Mouse (Mus musculus) liver, embryonic 13.5 days (tissue): Measurements from ENCODE around the gene Ovch2. TPM values are rescaled to one million over a fixed set of nuclear protein-coding genes. Genes with fewer than 3 reads are reported as not detected.

ENCODE experiments used
- ATAC-seq: fragments of 200-750 bp; cut with Nextera tagmentation; 2 replicates; pipeline ENCODE4 v1.8.0; 2017; ENCODE audit warnings: low read depth, mild to moderate bottlenecking, moderate number of reproducible peaks, moderate library complexity
- DNase-seq: peaks from one replicate; pipeline ENCODE4 v3.0.0; 2022
- H3K27ac ChIP-seq: fragments of 300-500 bp; sonication (generic); 2 replicates; pipeline ENCODE4 v1.5.1; 2015; ENCODE audit warnings: moderate library complexity, mild to moderate bottlenecking, inconsistent platforms
- H3K27me3 ChIP-seq: fragments of 300-500 bp; sonication (generic); 2 replicates; pipeline ENCODE4 v1.6.1; 2015; ENCODE audit warnings: mild to moderate bottlenecking, inconsistent platforms
- H3K36me3 ChIP-seq: fragments of 300-500 bp; sonication (generic); 2 replicates; pipeline ENCODE4 v1.6.1; 2015; ENCODE audit warnings: mild to moderate bottlenecking, inconsistent platforms
- H3K4me1 ChIP-seq: fragments of 300-500 bp; sonication (generic); replicated peaks from 2 replicates; pipeline ENCODE4 v1.6.1; 2015; ENCODE audit warnings: inconsistent platforms
- H3K4me2 ChIP-seq: fragments of 300-500 bp; sonication (generic); 2 replicates; pipeline ENCODE4 v1.6.1; 2015; ENCODE audit warnings: inconsistent platforms, mild to moderate bottlenecking, moderate library complexity
- H3K4me3 ChIP-seq: fragments of 300-500 bp; sonication (generic); replicated peaks from 2 replicates; pipeline ENCODE4 v1.5.1; 2015; ENCODE audit warnings: mild to moderate bottlenecking, inconsistent platforms
- H3K9ac ChIP-seq: fragments of 300-500 bp; sonication (generic); 2 replicates; pipeline ENCODE4 v1.6.1; 2015; ENCODE audit warnings: mild to moderate bottlenecking, inconsistent platforms
- H3K9me3 ChIP-seq: fragments of 300-500 bp; sonication (generic); replicated peaks from 2 replicates; pipeline ENCODE4 v1.6.1; 2016; ENCODE audit warnings: inconsistent platforms
- WGBS: fragments of 180-500 bp; shearing (Covaris S2); methylation state at CpG from one replicate; pipeline ENCODE4 v1.1.7; 2015; ENCODE audit not compliant: insufficient replicate concordance; 5-methylcytosine and 5-hydroxymethylcytosine counted together
- polyA plus RNA-seq: library from polyadenylated mRNA; unstranded; fragments of >200 nt; fragmentation: Nextera tagmentation; extraction: Ambion mirVana; gene quantifications from 2 replicates; pipeline ENCODE4 v1.2.1, GENCODE M21; 2015

The Ovch2 gene
- polyA plus RNA-seq, 1 experiment from 2014 or later, result not detected

- no peaks in the 10 kb centered on the region for H3K4me1 ChIP-seq
- H3K36me3 ChIP-seq, result no peaks in the 10 kb centered on the region
- H3K4me2 ChIP-seq, result no peak overlapping the region
- H3K9ac ChIP-seq, result no peak overlapping the region
- no peak overlapping the region for H3K4me3 ChIP-seq
- no peaks in the 10 kb centered on the region for H3K27me3 ChIP-seq
- DNase-seq, result no peak
- H3K9me3 ChIP-seq, result no peaks in the 10 kb centered on the region
- WGBS, result 52% methylated on average over 6 of the region's 6 CpGs
- no peak overlapping the region for H3K27ac ChIP-seq
- no peak for ATAC-seq
Measured at GRCm38 (mm10) chr7:107770812-107771211, 30.2 kb downstream of the Ovch2 start.

- Histone ChIP-seq H3K27me3 (0 out of 2 replicates have a peak, but pooled peaks cover 4% of the 10 kb centered on the region), H3K36me3 (no peaks in the 10 kb centered on the region), H3K4me3 (no peak within 1 kb of the TSS), H3K9ac (no peak within 1 kb of the TSS), H3K9me3 (no peaks in the 10 kb centered on the region), H3K4me2 (0 out of 2 replicates have a peak within 1 kb of the TSS, but pooled peaks have one; percentile 14), H3K4me1 (no peaks in the 10 kb centered on the region), H3K27ac (no peak within 1 kb of the TSS)
- ATAC-seq (0 out of 2 replicates have a peak, but pooled peaks have one; percentile 34), DNase-seq (no peak)
- WGBS, result 12% methylated on average over 23 of the region's 23 CpGs
Measured at GRCm38 (mm10) chr7:107757308-107758151, 43.5 kb downstream of the Ovch2 start, which contains the start of gene Cyb5r2. Gene Cyb5r2 (minus strand): TSS chr7:107758032.

DNA sequence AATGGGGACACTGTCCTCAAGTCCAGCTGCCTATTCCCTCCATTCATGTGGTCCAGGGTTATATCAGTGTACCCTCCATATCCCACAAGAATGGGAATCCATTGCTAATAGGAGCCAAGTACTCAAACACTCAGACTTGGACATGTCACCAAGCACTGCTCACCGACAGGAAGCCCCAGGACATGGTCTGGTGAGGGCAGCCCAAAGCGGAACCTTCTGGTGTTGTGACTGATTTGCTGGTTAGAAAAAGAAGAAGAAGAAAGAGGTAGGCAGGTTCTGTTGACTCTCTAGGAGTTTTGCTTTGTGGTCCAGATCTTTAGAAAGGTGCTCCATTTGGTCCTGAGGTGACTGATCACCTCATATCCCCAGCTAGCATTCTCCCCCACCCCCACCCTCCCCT is 44.3 kb downstream of the Ovch2 start:
- Histone ChIP-seq H3K36me3 (no peaks in the 10 kb centered on the region), H3K4me1 (no peaks in the 10 kb centered on the region), H3K9ac (no peak overlapping the region), H3K27me3 (0 out of 2 replicates have a peak, but pooled peaks cover 4% of the 10 kb centered on the region), H3K4me2 (no peak overlapping the region), H3K4me3 (no peak overlapping the region), H3K27ac (no peak overlapping the region), H3K9me3 (no peaks in the 10 kb centered on the region)
- 52% methylated on average over 2 of the region's 2 CpGs for WGBS
- no peak for ATAC-seq
- DNase-seq, result no peak

GRCm38 (mm10) chr7:107755905-107756304 is 45.1 kb downstream of the Ovch2 start:
- Histone ChIP-seq H3K4me2 (no peak overlapping the region), H3K4me3 (no peak overlapping the region), H3K27me3 (0 out of 2 replicates have a peak, but pooled peaks cover 4% of the 10 kb centered on the region), H3K36me3 (no peaks in the 10 kb centered on the region), H3K27ac (no peak overlapping the region), H3K4me1 (no peaks in the 10 kb centered on the region), H3K9me3 (no peaks in the 10 kb centered on the region), H3K9ac (no peak overlapping the region)
- DNase-seq, result no peak
- no peak for ATAC-seq
- WGBS, result 35% methylated on average over 3 of the region's 3 CpGs

GRCm38 (mm10) chr7:107752031-107752520 is 48.9 kb downstream of the Ovch2 start:
- Histone ChIP-seq H3K4me2 (no peak overlapping the region), H3K36me3 (no peaks in the 10 kb centered on the region), H3K9me3 (no peaks in the 10 kb centered on the region), H3K4me1 (no peaks in the 10 kb centered on the region), H3K4me3 (no peak overlapping the region), H3K9ac (no peak overlapping the region), H3K27ac (no peak overlapping the region), H3K27me3 (no peaks in the 10 kb centered on the region)
- DNase-seq (no peak), ATAC-seq (no peak)
- 75% methylated on average over 10 of the region's 10 CpGs for WGBS

DNA sequence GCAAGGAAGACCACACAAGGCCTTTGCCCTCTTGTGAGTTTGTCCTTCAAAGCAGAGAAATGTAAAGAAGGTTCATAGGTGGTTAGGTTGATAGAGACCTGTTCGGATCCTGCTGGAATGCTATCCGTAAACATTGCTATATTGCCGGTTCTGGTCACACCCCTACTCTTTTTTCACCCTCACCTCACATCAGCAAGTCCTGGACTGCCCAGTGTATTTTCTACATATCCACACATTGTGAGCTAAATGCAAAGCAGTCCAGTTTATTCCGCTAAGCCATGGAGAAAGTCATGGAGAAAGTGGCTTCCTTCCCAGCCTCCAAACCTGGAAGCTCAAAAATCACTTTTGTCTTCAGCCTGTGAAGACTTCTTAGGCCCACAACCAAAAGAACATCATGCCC is 51.3 kb downstream of the Ovch2 start:
- Histone ChIP-seq H3K27ac (no peak overlapping the region), H3K4me3 (no peak overlapping the region), H3K4me1 (no peaks in the 10 kb centered on the region), H3K9ac (no peak overlapping the region), H3K36me3 (no peaks in the 10 kb centered on the region), H3K27me3 (no peaks in the 10 kb centered on the region), H3K9me3 (no peaks in the 10 kb centered on the region), H3K4me2 (no peak overlapping the region)
- DNase-seq, result no peak
- 66% methylated on average over 4 of the region's 4 CpGs for WGBS
- ATAC-seq, result no peak

DNA sequence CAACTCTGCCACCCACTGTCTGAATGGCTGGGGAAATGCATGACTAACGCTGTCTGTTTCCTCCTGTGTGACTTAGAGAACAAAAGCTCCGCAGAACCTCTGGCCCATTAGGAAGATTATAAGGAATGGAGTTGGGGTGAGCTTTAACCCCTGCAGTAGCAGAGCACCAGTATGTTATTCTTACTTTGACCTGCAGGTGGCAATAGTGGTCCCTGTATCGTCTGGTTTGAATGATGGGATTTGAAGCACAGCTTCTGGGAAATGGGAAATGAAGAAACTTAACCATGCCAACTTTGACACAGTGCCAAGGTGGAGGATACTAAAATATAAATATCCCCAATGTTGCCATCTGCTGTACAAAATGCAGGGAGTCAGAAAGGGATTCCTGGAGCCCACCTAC is 51.7 kb downstream of the Ovch2 start:
- H3K4me1 ChIP-seq, result no peaks in the 10 kb centered on the region
- H3K27ac ChIP-seq, result no peak overlapping the region
- no peaks in the 10 kb centered on the region for H3K36me3 ChIP-seq
- no peak overlapping the region for H3K4me2 ChIP-seq
- ATAC-seq (no peak), DNase-seq (no peak)
- no peaks in the 10 kb centered on the region for H3K27me3 ChIP-seq
- WGBS, result 1% methylated on average over 3 of the region's 3 CpGs
- no peak overlapping the region for H3K9ac ChIP-seq
- no peak overlapping the region for H3K4me3 ChIP-seq
- H3K9me3 ChIP-seq, result no peaks in the 10 kb centered on the region

DNA sequence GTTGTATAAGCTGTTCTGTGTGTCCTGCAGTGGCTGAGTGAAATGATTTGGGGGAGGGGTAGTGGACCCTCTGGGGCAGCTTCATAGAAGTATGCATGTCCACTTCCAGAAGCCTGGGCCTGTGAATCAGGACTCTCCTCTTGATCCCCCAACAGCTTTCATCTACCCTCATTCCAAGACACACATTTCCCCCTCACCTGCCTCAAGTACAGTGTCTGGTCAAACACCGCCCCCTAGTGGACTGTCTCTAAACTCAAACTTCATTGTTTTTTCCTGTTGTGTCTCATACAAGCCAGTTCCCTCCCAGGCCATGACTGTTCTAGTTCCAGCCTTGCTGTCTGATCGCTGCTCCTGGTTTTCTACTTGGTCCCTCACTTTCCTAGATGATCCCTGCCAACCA is 53.1 kb downstream of the Ovch2 start:
- Histone ChIP-seq H3K4me1 (no peaks in the 10 kb centered on the region), H3K27ac (no peak overlapping the region), H3K4me2 (no peak overlapping the region), H3K4me3 (no peak overlapping the region), H3K9ac (no peak overlapping the region), H3K27me3 (no peaks in the 10 kb centered on the region), H3K36me3 (0 out of 2 replicates have a peak, but pooled peaks cover 4% of the 10 kb centered on the region), H3K9me3 (no peaks in the 10 kb centered on the region)
- WGBS, result 6% methylated on average over 2 of the region's 2 CpGs
- ATAC-seq (no peak), DNase-seq (peak; percentile 13)

DNA sequence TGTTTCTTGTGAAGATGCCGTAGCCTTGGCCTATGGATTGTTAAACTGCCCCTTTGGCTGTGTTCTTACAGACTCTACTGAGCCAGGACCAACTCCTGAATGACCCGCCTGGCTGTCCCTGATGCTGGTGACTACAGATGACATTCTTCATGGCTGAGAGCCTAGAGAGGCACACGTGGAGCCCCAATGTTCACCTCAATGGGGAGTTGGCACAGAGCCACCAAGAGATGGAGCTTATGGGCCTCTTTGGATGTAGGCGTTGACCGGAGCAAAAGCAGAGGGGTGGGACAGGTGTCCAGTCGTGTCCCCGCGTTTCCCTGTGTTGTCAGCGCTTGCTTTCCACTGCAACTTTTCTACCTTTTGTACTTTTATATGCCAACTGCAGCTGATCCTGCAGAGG is 53.5 kb downstream of the Ovch2 start:
- Histone ChIP-seq H3K27me3 (no peaks in the 10 kb centered on the region), H3K4me3 (no peak overlapping the region), H3K27ac (no peak overlapping the region), H3K4me1 (no peaks in the 10 kb centered on the region), H3K4me2 (no peak overlapping the region), H3K9ac (no peak overlapping the region), H3K36me3 (0 out of 2 replicates have a peak, but pooled peaks cover 6% of the 10 kb centered on the region), H3K9me3 (no peaks in the 10 kb centered on the region)
- DNase-seq, result no peak
- WGBS, result 66% methylated on average over 9 of the region's 9 CpGs
- no peak for ATAC-seq

- Histone ChIP-seq H3K9ac (no peak overlapping the region), H3K4me3 (no peak overlapping the region), H3K4me2 (no peak overlapping the region), H3K36me3 (0 out of 2 replicates have a peak, but pooled peaks cover 6% of the 10 kb centered on the region), H3K27ac (no peak overlapping the region), H3K9me3 (no peaks in the 10 kb centered on the region), H3K4me1 (no peaks in the 10 kb centered on the region), H3K27me3 (no peaks in the 10 kb centered on the region)
- DNase-seq (no peak), ATAC-seq (no peak)
- WGBS, result 70% methylated on average over 8 of the region's 8 CpGs
Measured at GRCm38 (mm10) chr7:107746036-107746435, 55.0 kb downstream of the Ovch2 start.

- H3K36me3 ChIP-seq, result 0 out of 2 replicates have a peak, but pooled peaks cover 6% of the 10 kb centered on the region
- H3K4me2 ChIP-seq, result no peak overlapping the region
- no peaks in the 10 kb centered on the region for H3K27me3 ChIP-seq
- no peak overlapping the region for H3K4me3 ChIP-seq
- H3K27ac ChIP-seq, result no peak overlapping the region
- no peak overlapping the region for H3K9ac ChIP-seq
- ATAC-seq, result no peak
- H3K4me1 ChIP-seq, result no peaks in the 10 kb centered on the region
- no peaks in the 10 kb centered on the region for H3K9me3 ChIP-seq
- DNase-seq, result no peak
- WGBS, result 46% methylated on average over 2 of the region's 2 CpGs
Measured at GRCm38 (mm10) chr7:107745111-107745510, 55.9 kb downstream of the Ovch2 start.
